Mouse (Mus musculus): Measurements from ENCODE around the gene Polr2g. TPM values are rescaled to one million over a fixed set of nuclear protein-coding genes. Genes with fewer than 3 reads are reported as not detected.

The Polr2g gene
- polyA plus RNA-seq, 1 experiment from 2014 or later: 189 TPM

DNA sequence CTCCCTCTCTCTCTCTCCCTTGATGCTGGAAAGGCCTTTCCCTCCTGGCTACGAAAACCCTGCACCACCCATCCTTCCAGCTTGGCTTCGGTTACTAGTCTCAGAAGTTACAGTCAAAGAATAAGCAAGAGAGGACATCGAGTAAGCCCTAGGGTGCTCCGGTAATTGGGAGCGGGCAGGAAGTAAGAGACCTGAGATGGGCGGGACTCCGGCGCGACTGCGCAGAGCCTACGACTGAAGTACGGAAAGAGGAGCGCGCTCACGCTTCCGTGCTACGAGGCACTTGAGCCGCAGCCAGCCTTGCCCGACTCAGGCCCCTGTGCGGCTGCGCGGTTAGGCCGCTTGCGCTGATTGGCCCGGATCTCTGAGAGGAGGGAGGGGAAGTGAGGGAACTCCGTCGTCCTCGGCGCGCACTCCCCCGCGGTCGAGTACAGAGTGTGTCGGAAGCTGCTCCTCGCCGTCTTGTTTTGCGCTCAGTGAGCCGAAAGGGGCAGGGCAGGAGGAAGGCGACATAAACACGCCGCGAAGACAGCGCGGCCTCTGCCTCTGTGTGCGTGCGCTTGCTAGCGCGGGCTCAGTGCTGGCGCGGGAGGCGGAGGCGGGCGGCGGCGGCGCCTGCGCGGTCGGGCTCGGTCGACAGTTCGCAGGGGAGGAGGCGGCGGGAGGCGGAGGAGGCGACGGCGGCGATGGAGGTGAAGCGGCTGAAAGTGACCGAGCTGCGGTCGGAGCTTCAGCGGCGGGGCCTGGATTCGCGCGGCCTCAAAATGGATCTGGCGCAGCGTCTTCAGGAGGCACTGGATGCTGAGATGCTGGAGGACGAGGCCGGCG is 21.4 kb upstream of the Polr2g start, which contains the start of gene Hnrnpul2:
Hnrnpul2 (plus strand) TSS at position 415 of the 828 bp plus-strand sequence.
- peak; percentile 99 for DNase-seq (ENCODE audit: low spot score)
- Histone ChIP-seq H3K27me3 (replicated peaks; ENCODE audit: control insufficient read depth, insufficient read depth, low read length) (no peaks in the 10 kb centered on the region), H3K4me2 (ENCODE audit: low read length) (peak within 1 kb of the TSS; percentile 88), H3K36me3 (ENCODE audit: control insufficient read depth, insufficient read depth, low read length) (peaks cover 31% of the 10 kb centered on the region), H3K9ac (ENCODE audit: low read length) (peak within 1 kb of the TSS; percentile 95), H3K4me1 (ENCODE audit: control insufficient read depth, insufficient read depth, low read length) (peaks cover 38% of the 10 kb centered on the region), H3K4me3 (ENCODE audit: low read depth, low read length) (peak within 1 kb of the TSS; percentile 99), H3K9me3 (replicated peaks; ENCODE audit: control insufficient read depth, low read length) (no peaks in the 10 kb centered on the region), H3K27ac (ENCODE audit: low read depth, low read length) (peak within 1 kb of the TSS; percentile 99)
- peak; percentile 95 for ATAC-seq
- WGBS: under 1% methylated on average over 82 of the region's 83 CpGs

DNA sequence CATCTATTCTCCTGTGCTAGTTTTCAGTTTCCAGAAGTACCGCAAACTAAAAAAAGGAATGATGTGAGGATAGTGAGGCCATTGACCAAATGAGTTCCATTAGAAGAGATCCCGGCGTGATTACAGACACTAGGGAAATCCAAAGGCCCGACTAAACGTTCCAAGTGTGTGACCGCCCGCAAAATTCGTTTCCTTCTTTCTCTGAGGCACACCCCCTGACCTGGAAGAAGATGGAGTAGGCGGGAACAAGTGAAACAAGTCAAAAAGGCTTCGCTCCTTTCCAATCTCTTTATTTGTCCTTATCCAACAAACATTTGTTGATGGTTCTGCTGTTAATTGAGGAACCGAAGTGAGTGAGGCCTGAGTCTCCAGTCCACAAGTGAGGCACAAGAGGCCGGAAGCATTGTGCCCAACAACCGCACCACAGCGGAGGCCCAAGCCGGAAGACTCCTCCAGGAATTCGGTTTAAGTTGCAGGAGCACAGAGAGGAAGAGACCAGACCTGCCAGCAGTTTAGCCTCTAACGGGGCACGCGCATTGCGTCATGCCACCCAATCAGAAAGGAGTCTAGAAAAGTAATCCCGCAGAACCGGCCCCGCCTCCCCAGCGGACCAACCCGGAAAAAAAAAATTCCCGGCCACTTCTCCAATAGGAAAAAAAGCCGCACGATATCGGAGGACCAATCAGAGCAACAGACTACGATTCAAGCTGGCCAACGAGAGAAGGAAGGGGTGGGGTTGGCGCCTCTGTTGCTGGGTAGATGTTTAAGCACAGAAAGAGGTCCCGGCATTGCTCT is 20.6 kb upstream of the Polr2g start, which contains the start of gene Ttc9c:
Ttc9c (minus strand) TSS at position 533 of the 795 bp plus-strand sequence.
- Histone ChIP-seq H3K4me3 (ENCODE audit: low read depth, low read length) (peak within 1 kb of the TSS; percentile 99), H3K27me3 (replicated peaks; ENCODE audit: control insufficient read depth, insufficient read depth, low read length) (no peaks in the 10 kb centered on the region), H3K27ac (ENCODE audit: low read depth, low read length) (peak within 1 kb of the TSS; percentile 99), H3K4me2 (ENCODE audit: low read length) (peak within 1 kb of the TSS; percentile 88), H3K9ac (ENCODE audit: low read length) (peak within 1 kb of the TSS; percentile 95), H3K36me3 (ENCODE audit: control insufficient read depth, insufficient read depth, low read length) (peaks cover 30% of the 10 kb centered on the region), H3K9me3 (replicated peaks; ENCODE audit: control insufficient read depth, low read length) (no peaks in the 10 kb centered on the region), H3K4me1 (ENCODE audit: control insufficient read depth, insufficient read depth, low read length) (peaks cover 38% of the 10 kb centered on the region)
- under 1% methylated on average over 33 of the region's 33 CpGs for WGBS
- ATAC-seq (peak; percentile 95), DNase-seq (ENCODE audit: low spot score) (peak; percentile 100)

DNA sequence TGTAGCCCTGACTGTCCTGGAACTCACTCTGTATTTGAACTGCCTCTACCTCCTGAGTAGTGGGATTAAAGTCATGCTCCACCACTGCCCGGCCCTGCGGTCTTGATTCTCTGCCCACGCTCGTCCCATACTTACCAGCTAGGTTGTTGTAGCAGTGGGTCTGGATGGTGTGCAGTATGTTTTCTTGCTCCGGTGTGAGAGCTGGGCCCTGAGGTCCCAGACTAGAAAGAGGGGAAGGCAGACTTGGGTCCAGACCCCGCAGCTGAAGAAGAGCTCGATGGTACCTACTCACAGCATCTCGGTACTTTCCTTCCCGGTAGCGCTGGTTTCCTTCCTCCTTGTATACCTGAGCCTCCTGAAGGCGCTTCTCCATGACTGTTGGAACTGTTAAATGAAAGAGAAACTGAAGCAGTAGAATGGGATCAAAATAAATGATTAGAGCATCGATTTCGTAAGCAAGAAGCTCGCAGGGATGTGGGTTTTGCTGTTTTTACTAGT is 20.0 kb upstream of the Polr2g start:
- Histone ChIP-seq H3K4me2 (ENCODE audit: low read length) (peak overlapping the region; percentile 88), H3K9me3 (replicated peaks; ENCODE audit: control insufficient read depth, low read length) (no peaks in the 10 kb centered on the region), H3K4me3 (ENCODE audit: low read depth, low read length) (peak overlapping the region; percentile 99), H3K36me3 (ENCODE audit: control insufficient read depth, insufficient read depth, low read length) (peaks cover 29% of the 10 kb centered on the region), H3K4me1 (ENCODE audit: control insufficient read depth, insufficient read depth, low read length) (peaks cover 37% of the 10 kb centered on the region), H3K27ac (ENCODE audit: low read depth, low read length) (peak overlapping the region; percentile 99), H3K27me3 (replicated peaks; ENCODE audit: control insufficient read depth, insufficient read depth, low read length) (no peaks in the 10 kb centered on the region), H3K9ac (ENCODE audit: low read length) (peak overlapping the region; percentile 65)
- ATAC-seq (no peak), DNase-seq (ENCODE audit: low spot score) (no peak)
- 33% methylated on average over 14 of the region's 14 CpGs for WGBS

DNA sequence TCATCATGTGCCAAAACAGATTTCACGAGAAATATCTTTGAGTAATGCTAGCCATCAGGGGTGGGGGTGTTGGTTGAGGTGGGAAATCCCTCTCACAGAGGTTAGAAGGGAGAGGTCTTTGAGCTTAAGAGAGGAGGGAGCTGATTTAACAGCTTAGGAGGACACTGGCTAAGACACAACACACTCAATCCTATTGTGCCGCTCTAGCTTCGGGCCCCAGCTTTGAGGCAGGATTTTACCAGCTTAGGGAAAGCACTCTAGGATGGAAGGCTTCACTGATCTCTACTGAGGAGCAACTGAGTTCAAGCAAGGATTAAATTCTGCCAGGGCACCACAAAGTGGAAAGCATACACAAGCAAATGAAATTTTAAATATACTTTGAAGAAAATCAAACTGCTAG is 18.6 kb upstream of the Polr2g start:
- DNase-seq (ENCODE audit: low spot score) (no peak), ATAC-seq (no peak)
- H3K4me2 ChIP-seq (ENCODE audit: low read length): peak overlapping the region; percentile 88
- H3K27ac ChIP-seq (ENCODE audit: low read depth, low read length): no peak overlapping the region
- H3K27me3 ChIP-seq (replicated peaks; ENCODE audit: control insufficient read depth, insufficient read depth, low read length): no peaks in the 10 kb centered on the region
- H3K36me3 ChIP-seq (ENCODE audit: control insufficient read depth, insufficient read depth, low read length): peaks cover 36% of the 10 kb centered on the region
- peaks cover 24% of the 10 kb centered on the region for H3K4me1 ChIP-seq (ENCODE audit: control insufficient read depth, insufficient read depth, low read length)
- H3K4me3 ChIP-seq (ENCODE audit: low read depth, low read length): no peak overlapping the region
- H3K9ac ChIP-seq (ENCODE audit: low read length): peak overlapping the region; percentile 40
- WGBS: 65% methylated on average over 3 of the region's 3 CpGs
- no peaks in the 10 kb centered on the region for H3K9me3 ChIP-seq (replicated peaks; ENCODE audit: control insufficient read depth, low read length)

DNA sequence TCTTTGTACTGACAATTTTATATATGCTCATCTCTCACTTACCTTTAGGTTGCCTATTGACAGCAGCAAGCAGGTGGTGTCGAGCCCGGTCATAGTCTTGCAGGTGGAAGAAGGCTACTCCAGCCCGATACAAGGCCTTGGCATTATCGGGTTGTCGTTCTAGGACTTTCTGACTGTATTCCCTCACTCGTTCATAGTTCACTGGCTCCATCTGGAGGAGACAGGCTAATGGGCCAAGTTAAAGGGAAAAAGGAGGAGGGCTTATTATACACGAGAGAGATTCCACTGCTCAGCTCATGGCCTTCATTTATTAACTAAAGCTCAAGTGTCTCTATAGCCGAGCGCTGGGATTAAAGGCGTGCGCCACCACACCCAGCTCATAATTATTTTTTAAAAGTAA is 17.4 kb upstream of the Polr2g start:
- DNase-seq (ENCODE audit: low spot score) (peak; percentile 32), ATAC-seq (no peak)
- Histone ChIP-seq H3K36me3 (ENCODE audit: control insufficient read depth, insufficient read depth, low read length) (peaks cover 46% of the 10 kb centered on the region), H3K27me3 (replicated peaks; ENCODE audit: control insufficient read depth, insufficient read depth, low read length) (no peaks in the 10 kb centered on the region), H3K9ac (ENCODE audit: low read length) (no peak overlapping the region), H3K4me2 (ENCODE audit: low read length) (no peak overlapping the region; the same call in 1 of the 2 replicates), H3K27ac (ENCODE audit: low read depth, low read length) (no peak overlapping the region), H3K4me3 (ENCODE audit: low read depth, low read length) (no peak overlapping the region), H3K4me1 (ENCODE audit: control insufficient read depth, insufficient read depth, low read length) (peaks cover 19% of the 10 kb centered on the region), H3K9me3 (replicated peaks; ENCODE audit: control insufficient read depth, low read length) (no peaks in the 10 kb centered on the region)
- WGBS: 74% methylated on average over 11 of the region's 11 CpGs

DNA sequence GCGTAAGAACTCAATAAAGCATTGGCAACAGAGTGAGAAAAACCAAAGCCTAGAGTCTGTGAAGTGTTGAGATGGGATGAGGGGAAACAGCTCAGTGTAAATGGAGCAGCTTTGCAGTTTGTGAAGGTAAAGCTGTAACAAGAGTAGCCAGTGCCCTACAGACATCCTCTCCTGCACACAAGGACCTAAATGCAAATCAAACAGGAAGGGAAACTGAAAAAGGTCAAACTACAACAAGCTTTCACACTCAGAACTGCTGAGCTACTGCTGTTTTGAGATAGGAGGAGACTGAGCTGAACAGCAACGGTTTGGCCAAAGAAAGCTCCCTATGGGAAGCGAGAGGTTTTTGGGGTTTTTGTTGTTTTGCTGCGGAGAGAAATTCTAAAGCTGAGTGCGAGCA is 8.4 kb upstream of the Polr2g start:
- WGBS: 91% methylated on average over 5 of the region's 5 CpGs

DNA sequence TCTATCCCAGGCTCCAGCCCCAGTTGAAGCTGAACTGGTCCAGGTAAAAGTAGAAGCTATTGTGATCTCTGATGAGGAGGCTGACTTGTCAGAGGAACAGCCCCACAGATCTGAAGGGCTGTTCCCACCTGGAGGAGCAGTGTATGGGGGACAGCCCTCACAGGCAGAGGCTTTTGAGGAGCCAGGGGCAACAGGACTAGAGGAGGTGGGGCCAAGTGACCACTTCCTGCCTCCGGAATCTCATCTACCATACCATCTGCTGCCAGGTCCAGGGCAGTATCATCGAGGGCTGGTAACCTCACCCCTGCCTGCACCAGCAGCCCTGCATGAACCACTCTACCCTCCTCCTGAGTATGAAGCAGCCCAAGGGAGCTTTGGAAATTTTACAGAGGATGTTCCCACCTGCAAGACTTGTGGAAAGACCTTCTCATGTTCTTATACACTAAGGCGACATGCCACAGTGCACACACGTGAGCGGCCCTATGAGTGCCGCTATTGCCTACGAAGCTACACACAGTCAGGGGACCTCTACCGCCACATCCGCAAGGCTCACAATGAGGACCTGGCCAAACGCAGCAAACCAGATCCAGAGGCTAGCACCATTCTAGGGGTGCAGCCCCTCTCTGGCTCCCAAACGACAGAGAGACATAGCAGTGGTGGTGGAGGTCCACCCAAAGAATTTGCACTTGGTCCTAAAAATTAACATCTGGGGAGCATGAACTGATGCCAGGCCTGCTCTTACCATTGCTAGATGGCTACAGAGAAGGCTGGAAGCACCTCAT is 5.7 kb upstream of the Polr2g start:
- H3K9me3 ChIP-seq (replicated peaks; ENCODE audit: control insufficient read depth, low read length): no peaks in the 10 kb centered on the region
- H3K36me3 ChIP-seq (ENCODE audit: control insufficient read depth, insufficient read depth, low read length): peaks cover 36% of the 10 kb centered on the region
- H3K27me3 ChIP-seq (replicated peaks; ENCODE audit: control insufficient read depth, insufficient read depth, low read length): no peaks in the 10 kb centered on the region
- no peak overlapping the region for H3K9ac ChIP-seq (ENCODE audit: low read length)
- DNase-seq (ENCODE audit: low spot score) (no peak), ATAC-seq (no peak)
- H3K4me3 ChIP-seq (ENCODE audit: low read depth, low read length): no peak overlapping the region
- no peak overlapping the region for H3K4me2 ChIP-seq (ENCODE audit: low read length)
- peaks cover 8% of the 10 kb centered on the region; the same call in 1 of the 2 replicates for H3K4me1 ChIP-seq (ENCODE audit: control insufficient read depth, insufficient read depth, low read length)
- WGBS: 91% methylated on average over 11 of the region's 11 CpGs
- H3K27ac ChIP-seq (ENCODE audit: low read depth, low read length): no peak overlapping the region

More for the DNA sequence above, 8.4 kb upstream of the Polr2g start:
- Histone ChIP-seq H3K9me3 (replicated peaks; ENCODE audit: control insufficient read depth, low read length) (no peaks in the 10 kb centered on the region), H3K9ac (ENCODE audit: low read length) (no peak overlapping the region), H3K27me3 (replicated peaks; ENCODE audit: control insufficient read depth, insufficient read depth, low read length) (no peaks in the 10 kb centered on the region), H3K36me3 (ENCODE audit: control insufficient read depth, insufficient read depth, low read length) (peaks cover 59% of the 10 kb centered on the region), H3K4me2 (ENCODE audit: low read length) (no peak overlapping the region), H3K4me3 (ENCODE audit: low read depth, low read length) (no peak overlapping the region), H3K27ac (ENCODE audit: low read depth, low read length) (no peak overlapping the region), H3K4me1 (ENCODE audit: control insufficient read depth, insufficient read depth, low read length) (peaks cover 5% of the 10 kb centered on the region; the same call in 1 of the 2 replicates)
- ATAC-seq: no peak
- no peak for DNase-seq (ENCODE audit: low spot score)

DNA sequence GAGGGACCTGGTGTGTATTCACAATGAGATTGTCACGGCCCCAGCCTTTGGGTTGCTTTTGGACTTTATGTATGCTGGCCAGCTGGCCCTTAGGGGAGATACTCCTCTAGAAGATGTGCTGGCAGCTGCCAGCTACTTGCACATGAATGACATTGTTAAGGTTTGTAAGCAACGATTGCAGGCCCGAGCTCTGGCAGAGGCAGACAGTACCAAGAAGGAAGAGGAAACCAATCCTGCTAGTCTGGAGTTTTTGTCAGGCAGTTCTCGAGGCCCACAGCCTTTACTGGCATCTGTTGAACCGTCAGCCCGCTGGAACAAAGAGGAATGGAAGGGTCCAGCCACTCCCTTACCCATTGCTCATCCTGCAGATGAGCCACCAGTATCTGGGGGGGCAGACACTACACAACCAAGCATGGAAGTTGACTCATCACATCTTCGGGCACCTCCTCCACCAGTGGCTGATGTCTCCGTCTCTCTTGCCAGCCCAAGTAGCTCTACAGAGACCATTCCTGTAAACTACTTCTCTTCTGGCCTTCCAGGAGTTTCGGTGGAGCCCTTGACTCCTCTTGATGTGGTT is 4.9 kb upstream of the Polr2g start:
- H3K27ac ChIP-seq (ENCODE audit: low read depth, low read length): no peak overlapping the region
- ATAC-seq (no peak), DNase-seq (ENCODE audit: low spot score) (no peak)
- 89% methylated on average over 9 of the region's 9 CpGs for WGBS
- H3K27me3 ChIP-seq (replicated peaks; ENCODE audit: control insufficient read depth, insufficient read depth, low read length): no peaks in the 10 kb centered on the region
- H3K4me3 ChIP-seq (ENCODE audit: low read depth, low read length): peak overlapping the region; percentile 52; the same call in 1 of the 2 replicates
- no peaks in the 10 kb centered on the region for H3K9me3 ChIP-seq (replicated peaks; ENCODE audit: control insufficient read depth, low read length)
- peak overlapping the region; percentile 64 for H3K4me2 ChIP-seq (ENCODE audit: low read length)
- H3K36me3 ChIP-seq (ENCODE audit: control insufficient read depth, insufficient read depth, low read length): peaks cover 28% of the 10 kb centered on the region
- no peak overlapping the region for H3K9ac ChIP-seq (ENCODE audit: low read length)
- H3K4me1 ChIP-seq (ENCODE audit: control insufficient read depth, insufficient read depth, low read length): peaks cover 8% of the 10 kb centered on the region; the same call in 1 of the 2 replicates

Data from forebrain, embryonic 14.5 days (tissue).